Mouse (Mus musculus) cortical plate, adult 2 months (tissue): Measurements from ENCODE around the gene Mrpl51.

Experiments
- CTCF ChIP-seq: fragments of 200-500 bp; IDR thresholded peaks from 2 replicates; pipeline ENCODE4 v1.5.1; 2011; ENCODE audit warnings: mild to moderate bottlenecking, control low read depth, low read length; ENCODE audit not compliant: insufficient read depth; ENCODE audit errors: extremely low read depth
- POLR2A ChIP-seq: fragments of 200-500 bp; IDR thresholded peaks from 2 replicates; pipeline ENCODE4 v1.6.1; 2011; ENCODE audit warnings: mild to moderate bottlenecking, low read length, control low read depth; ENCODE audit not compliant: insufficient read depth; ENCODE audit errors: extremely low read depth

- TF ChIP-seq CTCF, result no peak
- TF ChIP-seq POLR2A, result no peak
These were observed 46.1 kb upstream of the Mrpl51 start for GRCm38 (mm10) chr6:125145479-125145951.
